ENCODE assay signal across 10 mouse cellular contexts in the genomic region with DNA sequence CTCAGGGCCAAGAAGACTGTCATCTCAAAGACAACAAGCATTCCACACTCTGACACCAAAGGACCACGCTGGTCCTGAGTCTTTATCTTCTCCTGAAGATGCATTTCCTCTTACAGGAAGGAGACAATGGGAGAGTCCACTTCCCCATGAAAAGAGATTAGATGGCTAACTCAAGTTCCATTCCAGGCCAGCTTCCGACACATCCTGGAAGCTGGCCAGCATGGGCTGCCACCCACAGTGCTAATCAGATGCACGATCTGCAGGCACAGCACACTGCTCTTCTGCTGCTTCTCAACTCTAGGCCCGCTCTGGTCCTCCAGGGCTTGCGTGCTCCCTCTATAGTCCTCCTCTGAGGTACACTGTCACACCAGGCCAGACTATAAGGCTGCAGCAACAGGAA. TPM values are rescaled to one million over a fixed set of nuclear protein-coding genes. Genes with fewer than 3 reads are reported as not detected.
DNase-seq lines count a peak whose midpoint lies in the region; TF ChIP-seq lines count a peak whose summit lies in the region.
"Had no signal": no experiment of that assay in that cellular context is flagged by ENCODE, and none has a peak within 500 bp of the region (broad histone marks: within the 10 kb centered on the region; RNA-seq: fewer than 3 reads in every experiment).

No protein-coding gene starts in this region.

- H3K27ac ChIP-seq in gastrocnemius, adult 2 months = peak overlapping the region; percentile 46
- H3K27ac ChIP-seq: limb, embryonic 13.5 days had no signal

- intact Hi-C loops in gastrocnemius, adult 2 months (cut with DNase I) = no loop called here

- no peak for DNase-seq in gastrocnemius, adult 2 months
- DNase-seq in gastrocnemius, postnatal 4 days (ENCODE audit: low spot score in 2 of 2) = no peak
- peak; percentile 6 for DNase-seq in right cerebral cortex, postnatal 4 days
- no peak for DNase-seq in right cerebral cortex, postnatal 25 days
- peak; percentile 62 to 70 for DNase-seq in kidney, postnatal 25 days
- DNase-seq in thymus, adult 18-20 months = no peak
- DNase-seq in thymus, postnatal 36 days = no peak
- no peak for DNase-seq in gastrocnemius, postnatal 25 days

- H3K4me3 ChIP-seq in gastrocnemius, adult 2 months = no peak overlapping the region
- H3K4me3 ChIP-seq: limb, embryonic 13.5 days had no signal

- TF ChIP-seq CTCF in gastrocnemius, adult 2 months (IDR thresholded peaks at IDR 0.05) = no peak

RNA-seq across cellular contexts. Expression of gene Car8, which starts 40.8 kb away (rescaled TPM):
- 1 to 10 TPM; 1.5 to 3.6 TPM for total RNA-seq in gastrocnemius, adult 2 months (2021)
- total RNA-seq in gastrocnemius, postnatal 4 days (2021) = 1 to 10 TPM; 2.3 to 3.1 TPM
- total RNA-seq in gastrocnemius, postnatal 25 days (2021) = 1 to 10 TPM; 2.5 to 2.8 TPM
- total RNA-seq: CH12.LX had no signal

Comparison
In these comparisons a context has a peak if more than half of its experiments do, and no peak if none do; other contexts are left out.
1. DNase-seq: peak in right cerebral cortex, postnatal 4 days (single experiment) and kidney, postnatal 25 days (2 of 2); none in gastrocnemius, adult 2 months (single experiment), gastrocnemius, postnatal 4 days (0 of 2), right cerebral cortex, postnatal 25 days (single experiment), thymus, adult 18-20 months (0 of 2), thymus, postnatal 36 days (0 of 2) and gastrocnemius, postnatal 25 days (single experiment).